Mouse (Mus musculus): ENCODE data around the gene Klhl35. TPM values are rescaled to one million over a fixed set of nuclear protein-coding genes. Genes with fewer than 3 reads are reported as not detected.

Klhl35 gene
- polyA plus RNA-seq, 1 experiment from 2014 or later: 0.95 TPM

GRCm38 (mm10) chr7:99510087-99510501 is 44.3 kb downstream of the Klhl35 start:
- Histone ChIP-seq H3K36me3 (ENCODE audit: insufficient read depth) (no peaks in the 10 kb centered on the region), H3K27ac (ENCODE audit: low read depth) (no peak overlapping the region), H3K4me2 (peak overlapping the region; percentile 15; the same call in 1 of the 2 replicates), H3K4me3 (ENCODE audit: low read depth, low read length) (no peak overlapping the region), H3K27me3 (ENCODE audit: insufficient read depth, low read length) (no peaks in the 10 kb centered on the region), H3K4me1 (ENCODE audit: insufficient read depth) (peaks cover 6% of the 10 kb centered on the region; the same call in 1 of the 2 replicates), H3K9me3 (ENCODE audit: low read depth, low read length) (no peaks in the 10 kb centered on the region), H3K9ac (no peak overlapping the region)
- ATAC-seq (ENCODE audit: insufficient read depth): no peak
- DNase-seq: peak; percentile 45
- 9% methylated on average over 8 of the region's 8 CpGs for WGBS
- no peak for TF ChIP-seq CTCF (IDR thresholded peaks at IDR 0.05; ENCODE audit: low read depth)

GRCm38 (mm10) chr7:99516092-99516813 is 50.4 kb downstream of the Klhl35 start:
- ATAC-seq (ENCODE audit: insufficient read depth): no peak
- Histone ChIP-seq H3K4me3 (ENCODE audit: low read depth, low read length) (no peak overlapping the region), H3K27ac (ENCODE audit: low read depth) (no peak overlapping the region), H3K36me3 (ENCODE audit: insufficient read depth) (no peaks in the 10 kb centered on the region), H3K4me1 (ENCODE audit: insufficient read depth) (peaks cover 5% of the 10 kb centered on the region), H3K9ac (no peak overlapping the region), H3K4me2 (no peak overlapping the region), H3K27me3 (ENCODE audit: insufficient read depth, low read length) (no peaks in the 10 kb centered on the region), H3K9me3 (ENCODE audit: low read depth, low read length) (no peaks in the 10 kb centered on the region; the same call in 1 of the 2 replicates)
- WGBS: 70% methylated on average over 9 of the region's 9 CpGs
- TF ChIP-seq CTCF (IDR thresholded peaks at IDR 0.05; ENCODE audit: low read depth): no peak
- no peak for DNase-seq

GRCm38 (mm10) chr7:99516814-99517157 is 51.0 kb downstream of the Klhl35 start:
- no peak overlapping the region for H3K4me3 ChIP-seq (ENCODE audit: low read depth, low read length)
- H3K27ac ChIP-seq (ENCODE audit: low read depth): no peak overlapping the region
- no peak overlapping the region for H3K9ac ChIP-seq
- no peak for DNase-seq
- no peak for ATAC-seq (ENCODE audit: insufficient read depth)
- no peaks in the 10 kb centered on the region for H3K36me3 ChIP-seq (ENCODE audit: insufficient read depth)
- TF ChIP-seq CTCF (IDR thresholded peaks at IDR 0.05; ENCODE audit: low read depth): no peak
- 53% methylated on average over 3 of the region's 3 CpGs for WGBS
- no peak overlapping the region for H3K4me2 ChIP-seq
- H3K4me1 ChIP-seq (ENCODE audit: insufficient read depth): peaks cover 5% of the 10 kb centered on the region
- no peaks in the 10 kb centered on the region for H3K27me3 ChIP-seq (ENCODE audit: insufficient read depth, low read length)
- H3K9me3 ChIP-seq (ENCODE audit: low read depth, low read length): no peaks in the 10 kb centered on the region; the same call in 1 of the 2 replicates

GRCm38 (mm10) chr7:99518954-99519644 is 53.3 kb downstream of the Klhl35 start:
- H3K27me3 ChIP-seq (ENCODE audit: insufficient read depth, low read length): no peaks in the 10 kb centered on the region
- ATAC-seq (ENCODE audit: insufficient read depth) (no peak), DNase-seq (peak; percentile 45)
- H3K9ac ChIP-seq: no peak overlapping the region
- H3K4me1 ChIP-seq (ENCODE audit: insufficient read depth): peaks cover 5% of the 10 kb centered on the region
- H3K4me3 ChIP-seq (ENCODE audit: low read depth, low read length): no peak overlapping the region
- no peaks in the 10 kb centered on the region; the same call in 1 of the 2 replicates for H3K9me3 ChIP-seq (ENCODE audit: low read depth, low read length)
- H3K36me3 ChIP-seq (ENCODE audit: insufficient read depth): no peaks in the 10 kb centered on the region
- WGBS: 44% methylated on average over 4 of the region's 4 CpGs
- TF ChIP-seq CTCF (IDR thresholded peaks at IDR 0.05; ENCODE audit: low read depth): no peak
- H3K4me2 ChIP-seq: no peak overlapping the region
- peak overlapping the region; percentile 66; the same call in 1 of the 2 replicates for H3K27ac ChIP-seq (ENCODE audit: low read depth)

GRCm38 (mm10) chr7:99523121-99523520 is 57.3 kb downstream of the Klhl35 start:
- peak; percentile 94 for DNase-seq
- no peak overlapping the region for H3K4me3 ChIP-seq (ENCODE audit: low read depth, low read length)
- H3K36me3 ChIP-seq (ENCODE audit: insufficient read depth): no peaks in the 10 kb centered on the region
- H3K4me2 ChIP-seq: no peak overlapping the region; the same call in 1 of the 2 replicates
- 25% methylated on average over 8 of the region's 8 CpGs for WGBS
- H3K27ac ChIP-seq (ENCODE audit: low read depth): peak overlapping the region; percentile 55; the same call in 1 of the 2 replicates
- H3K27me3 ChIP-seq (ENCODE audit: insufficient read depth, low read length): no peaks in the 10 kb centered on the region
- peak; percentile 85 for ATAC-seq (ENCODE audit: insufficient read depth)
- TF ChIP-seq CTCF (IDR thresholded peaks at IDR 0.05; ENCODE audit: low read depth): no peak
- no peak overlapping the region for H3K9ac ChIP-seq
- H3K4me1 ChIP-seq (ENCODE audit: insufficient read depth): peaks cover 5% of the 10 kb centered on the region
- no peaks in the 10 kb centered on the region; the same call in 1 of the 2 replicates for H3K9me3 ChIP-seq (ENCODE audit: low read depth, low read length)

Other genes starting within 250 kb of the Klhl35 start
- 1.4 and 1.6 TPM in 2 replicates for gene Mogat2, start 227.4 kb upstream of the Klhl35 start, polyA plus RNA-seq (2014; fragmentation: Nextera tagmentation; extraction: Ambion mirVana)
- 1.2 and 2.0 TPM in 2 replicates for gene Map6, start 198.6 kb upstream of the Klhl35 start, polyA plus RNA-seq (2014; fragmentation: Nextera tagmentation; extraction: Ambion mirVana)
- gene Serpinh1, start 112.8 kb upstream of the Klhl35 start, polyA plus RNA-seq (2014; fragmentation: Nextera tagmentation; extraction: Ambion mirVana): 663 and 691 TPM in 2 replicates
- 20.2 and 21.8 TPM in 2 replicates for gene Gdpd5, start 84.6 kb upstream of the Klhl35 start, polyA plus RNA-seq (2014; fragmentation: Nextera tagmentation; extraction: Ambion mirVana)
- 922 and 969 TPM in 2 replicates for gene Rps3, start 17.7 kb downstream of the Klhl35 start, polyA plus RNA-seq (2014; fragmentation: Nextera tagmentation; extraction: Ambion mirVana)
- 7.0 and 7.8 TPM in 2 replicates for gene Arrb1, start 69.5 kb downstream of the Klhl35 start, polyA plus RNA-seq (2014; fragmentation: Nextera tagmentation; extraction: Ambion mirVana)
- 1.2 TPM in 2 replicates for gene Tpbgl, start 161.1 kb downstream of the Klhl35 start, polyA plus RNA-seq (2014; fragmentation: Nextera tagmentation; extraction: Ambion mirVana)
- gene Slco2b1, start 245.3 kb downstream of the Klhl35 start, polyA plus RNA-seq (2014; fragmentation: Nextera tagmentation; extraction: Ambion mirVana): 2.9 and 4.0 TPM in 2 replicates

Data from lung, embryonic 14.5 days (tissue).